Mouse (Mus musculus): ENCODE data around the gene Paip2b. TPM values are rescaled to one million over a fixed set of nuclear protein-coding genes. Genes with fewer than 3 reads are reported as not detected.
"Not testable (repeated sequence)": the region's sequence is repeated elsewhere in the genome, so short reads cannot be mapped to it uniquely, and the experiment has no call there.

Gene Paip2b
- total RNA-seq, 2 experiments from 2014 or later: 50.5 to 55.9 TPM

- no peak for DNase-seq (ENCODE audit: extremely low spot score in 1 of 2, low spot score in 2 of 2)
- intact Hi-C loops (cut with DNase I): no loop called here
Measured at GRCm38 (mm10) chr6:83818996-83819395, 12.5 kb downstream of the Paip2b start.

GRCm38 (mm10) chr6:83815801-83816200, 15.7 kb downstream of the Paip2b start:
- no peak for DNase-seq (ENCODE audit: extremely low spot score in 1 of 2, low spot score in 2 of 2)
- intact Hi-C loops (cut with DNase I): no loop called here

- intact Hi-C loops (cut with DNase I): no loop called here
- no peak for DNase-seq (ENCODE audit: extremely low spot score in 1 of 2, low spot score in 2 of 2)
Measured at GRCm38 (mm10) chr6:83802846-83803245, 28.7 kb downstream of the Paip2b start.

- DNase-seq (ENCODE audit: extremely low spot score in 1 of 2, low spot score in 2 of 2): no peak
- intact Hi-C loops (cut with DNase I): no loop called here
Measured at GRCm38 (mm10) chr6:83802033-83802432, 29.5 kb downstream of the Paip2b start.

GRCm38 (mm10) chr6:83796686-83797085, 34.9 kb downstream of the Paip2b start:
- intact Hi-C loops (cut with DNase I): no loop called here
- no peak for DNase-seq (ENCODE audit: extremely low spot score in 1 of 2, low spot score in 2 of 2)

GRCm38 (mm10) chr6:83795492-83795900, 36.0 kb downstream of the Paip2b start:
- DNase-seq (ENCODE audit: extremely low spot score in 1 of 2, low spot score in 2 of 2): peak in 1 of 2 experiments; percentile 55
- intact Hi-C loops (cut with DNase I): no loop called here

- intact Hi-C loops (cut with DNase I): no loop called here
- DNase-seq (ENCODE audit: extremely low spot score in 1 of 2, low spot score in 2 of 2): peak; percentile 91 to 96
Measured at GRCm38 (mm10) chr6:83794760-83795296, 36.7 kb downstream of the Paip2b start, which contains the start of gene Nagk. Gene Nagk, plus strand, starts transcription at chr6:83794982.

GRCm38 (mm10) chr6:83791251-83791890, 40.2 kb downstream of the Paip2b start:
- intact Hi-C loops (cut with DNase I): no loop called here
- no peak for DNase-seq (ENCODE audit: extremely low spot score in 1 of 2, low spot score in 2 of 2)

GRCm38 (mm10) chr6:83790533-83790932, 41.0 kb downstream of the Paip2b start:
- intact Hi-C loops (cut with DNase I); DNase-seq (ENCODE audit: extremely low spot score in 1 of 2, low spot score in 2 of 2): not testable (repeated sequence)

- intact Hi-C loops (cut with DNase I): no loop called here
- no peak for DNase-seq (ENCODE audit: extremely low spot score in 1 of 2, low spot score in 2 of 2)
Measured at GRCm38 (mm10) chr6:83788554-83788953, 43.0 kb downstream of the Paip2b start.

- DNase-seq (ENCODE audit: extremely low spot score in 1 of 2, low spot score in 2 of 2): no peak
- intact Hi-C loops (cut with DNase I): no loop called here
Measured at GRCm38 (mm10) chr6:83786426-83786825, 45.1 kb downstream of the Paip2b start.

- intact Hi-C loops (cut with DNase I): loop anchor here (5.0 kb wide), 1 partner anchor 87 kb away; no protein-coding TSS in a partner anchor
- DNase-seq (ENCODE audit: extremely low spot score in 1 of 2, low spot score in 2 of 2): no peak
Measured at GRCm38 (mm10) chr6:83779026-83779425, 52.5 kb downstream of the Paip2b start.

- intact Hi-C loops (cut with DNase I): loop anchor here (5.0 kb wide), 1 partner anchor 86 kb away; no protein-coding TSS in a partner anchor
- DNase-seq (ENCODE audit: extremely low spot score in 1 of 2, low spot score in 2 of 2): no peak
Measured at GRCm38 (mm10) chr6:83778306-83778705, 53.2 kb downstream of the Paip2b start.

- intact Hi-C loops (cut with DNase I): loop anchor here (5.0 kb wide), 1 partner anchor 83 kb away; no protein-coding TSS in a partner anchor
- DNase-seq (ENCODE audit: extremely low spot score in 1 of 2, low spot score in 2 of 2): peak; percentile 87 to 94
Measured at GRCm38 (mm10) chr6:83775638-83776293, 55.8 kb downstream of the Paip2b start, which contains the start of gene Tex261. Gene Tex261, minus strand, starts transcription at chr6:83775813.

- intact Hi-C loops (cut with DNase I): loop anchor here (5.0 kb wide), 1 partner anchor 83 kb away; no protein-coding TSS in a partner anchor
- DNase-seq (ENCODE audit: extremely low spot score in 1 of 2, low spot score in 2 of 2): no peak
Measured at GRCm38 (mm10) chr6:83774781-83775563, 56.6 kb downstream of the Paip2b start.

GRCm38 (mm10) chr6:83774126-83774525, 57.4 kb downstream of the Paip2b start:
- no peak for DNase-seq (ENCODE audit: extremely low spot score in 1 of 2, low spot score in 2 of 2)
- intact Hi-C loops (cut with DNase I): no loop called here

GRCm38 (mm10) chr6:83768485-83768884, 63.1 kb downstream of the Paip2b start:
- DNase-seq (ENCODE audit: extremely low spot score in 1 of 2, low spot score in 2 of 2): no peak
- intact Hi-C loops (cut with DNase I): no loop called here

- intact Hi-C loops (cut with DNase I): no loop called here
- no peak for DNase-seq (ENCODE audit: extremely low spot score in 1 of 2, low spot score in 2 of 2)
Measured at GRCm38 (mm10) chr6:83766982-83767381, 64.6 kb downstream of the Paip2b start.

GRCm38 (mm10) chr6:83762880-83763431, 68.6 kb downstream of the Paip2b start:
- intact Hi-C loops (cut with DNase I): no loop called here
- peak in 1 of 2 experiments; percentile 37 for DNase-seq (ENCODE audit: extremely low spot score in 1 of 2, low spot score in 2 of 2)

Measured in left cerebral cortex, postnatal 10 days (tissue).